Comparison of ENCODE assay signal across 8 mouse cellular contexts in the genomic region with DNA sequence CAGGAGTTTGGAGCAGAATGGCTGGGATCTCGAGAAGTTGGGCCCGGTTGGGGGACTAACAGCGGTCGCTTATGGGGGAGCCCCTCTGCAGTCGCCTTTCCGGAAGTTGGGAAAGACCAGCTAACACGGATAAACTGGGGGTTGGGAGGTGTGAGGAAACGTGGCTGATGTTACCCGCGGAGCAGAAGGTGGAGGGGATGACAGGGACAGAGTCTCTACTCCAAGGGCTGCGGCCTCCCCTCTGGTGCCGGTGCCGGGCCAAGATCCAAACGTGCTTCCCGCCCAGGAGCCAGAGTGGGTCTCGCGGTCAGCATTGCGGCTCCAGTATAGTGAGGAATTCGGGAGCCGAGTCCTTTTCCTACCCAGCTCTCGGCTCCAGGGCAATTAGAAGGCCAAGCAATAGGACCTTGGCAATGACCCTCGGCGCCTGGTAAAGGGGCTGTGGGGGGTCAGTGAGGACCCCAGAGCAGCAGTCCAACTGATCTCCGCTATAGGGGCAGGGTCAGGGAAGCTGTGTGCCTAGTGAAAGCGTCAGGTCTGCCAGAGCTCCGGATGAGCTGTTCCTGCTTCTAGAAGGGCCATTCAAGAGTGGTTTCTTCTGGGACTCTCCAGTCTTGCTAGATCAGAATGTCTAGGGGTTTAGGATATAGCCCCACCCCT. TPM values are rescaled to one million over a fixed set of nuclear protein-coding genes. Genes with fewer than 3 reads are reported as not detected.
A peak's percentile ranks its signal among the peaks of the same experiment; 100 is the strongest.
DNase-seq lines count a peak whose midpoint lies in the region; ATAC-seq lines count a peak whose summit lies in the region.

No protein-coding gene starts in this region.

- H3K4me3 ChIP-seq in embryonic facial prominence, embryonic 14.5 days (ENCODE audit: low read depth, low read length), result peak overlapping the region; percentile 58
- H3K4me3 ChIP-seq in hindbrain, embryonic 15.5 days, result peak overlapping the region; percentile 73
- peak overlapping the region; percentile 74 for H3K4me3 ChIP-seq in midbrain, embryonic 16.5 days (ENCODE audit: low read depth, low read length)

- H3K27ac ChIP-seq in embryonic facial prominence, embryonic 14.5 days (replicated peaks; ENCODE audit: low read depth, low read length), result no peak overlapping the region
- no peak overlapping the region for H3K27ac ChIP-seq in hindbrain, embryonic 15.5 days (replicated peaks)
- no peak overlapping the region; the same call in 1 of the 2 replicates for H3K27ac ChIP-seq in midbrain, embryonic 16.5 days (ENCODE audit: low read length)

- H3K36me3 ChIP-seq in embryonic facial prominence, embryonic 14.5 days (ENCODE audit: control insufficient read depth, insufficient read depth, low read length), result no peaks in the 10 kb centered on the region
- no peaks in the 10 kb centered on the region for H3K36me3 ChIP-seq in hindbrain, embryonic 15.5 days
- H3K36me3 ChIP-seq in midbrain, embryonic 16.5 days (ENCODE audit: control insufficient read depth, insufficient read depth, low read length), result no peaks in the 10 kb centered on the region

- H3K9ac ChIP-seq in embryonic facial prominence, embryonic 14.5 days (ENCODE audit: low read depth, low read length), result no peak overlapping the region
- H3K9ac ChIP-seq in hindbrain, embryonic 15.5 days, result peak overlapping the region; percentile 78
- peak overlapping the region; percentile 84 for H3K9ac ChIP-seq in midbrain, embryonic 16.5 days (ENCODE audit: low read depth, low read length)

- peak; percentile 21 to 38 for DNase-seq in layer of hippocampus, postnatal 10 days (ENCODE audit: low spot score in 2 of 2)
- DNase-seq in layer of hippocampus, adult 9-11 months, result no peak
- no peak for DNase-seq in embryonic facial prominence, embryonic 14.5 days (ENCODE audit: low spot score)
- no peak for DNase-seq in layer of hippocampus, adult 11-12 months (ENCODE audit: low spot score)
- no peak for DNase-seq in kidney, adult 8-10 months

- peaks cover 80% of the 10 kb centered on the region for H3K27me3 ChIP-seq in embryonic facial prominence, embryonic 14.5 days (replicated peaks; ENCODE audit: control insufficient read depth, insufficient read depth, low read length)
- peaks cover 22% of the 10 kb centered on the region for H3K27me3 ChIP-seq in hindbrain, embryonic 15.5 days
- H3K27me3 ChIP-seq in midbrain, embryonic 16.5 days (ENCODE audit: control insufficient read depth, insufficient read depth, low read depth, low read length), result peaks cover 19% of the 10 kb centered on the region

- H3K9me3 ChIP-seq in embryonic facial prominence, embryonic 14.5 days (ENCODE audit: control insufficient read depth, low read length), result no peaks in the 10 kb centered on the region
- H3K9me3 ChIP-seq in hindbrain, embryonic 15.5 days, result no peaks in the 10 kb centered on the region
- H3K9me3 ChIP-seq in midbrain, embryonic 16.5 days (replicated peaks; ENCODE audit: control insufficient read depth, low read length, poor library complexity, severe bottlenecking), result no peaks in the 10 kb centered on the region

- under 1% methylated on average over 22 of the region's 26 CpGs for WGBS in embryonic facial prominence, embryonic 14.5 days
- WGBS in hindbrain, embryonic 15.5 days, result 2% methylated on average over 26 of the region's 26 CpGs
- 2% methylated on average over 26 of the region's 26 CpGs for WGBS in midbrain, embryonic 16.5 days

- ATAC-seq in embryonic facial prominence, embryonic 14.5 days (ENCODE audit: low read depth), result no peak
- no peak for ATAC-seq in hindbrain, embryonic 15.5 days (ENCODE audit: low FRiP score, low read depth)
- ATAC-seq in midbrain, embryonic 16.5 days, result no peak
- no peak for ATAC-seq in frontal cortex, adult (ENCODE audit: low TSS enrichment)

- peaks cover 3% of the 10 kb centered on the region; the same call in 1 of the 2 replicates for H3K4me1 ChIP-seq in embryonic facial prominence, embryonic 14.5 days (ENCODE audit: control insufficient read depth, insufficient read depth, low read length)
- H3K4me1 ChIP-seq in hindbrain, embryonic 15.5 days (replicated peaks), result peaks cover 48% of the 10 kb centered on the region
- H3K4me1 ChIP-seq in midbrain, embryonic 16.5 days (ENCODE audit: control insufficient read depth, insufficient read depth, low read length), result peaks cover 27% of the 10 kb centered on the region

- H3K4me2 ChIP-seq in embryonic facial prominence, embryonic 14.5 days (ENCODE audit: low read depth, low read length), result peak overlapping the region; percentile 80
- H3K4me2 ChIP-seq in hindbrain, embryonic 15.5 days, result peak overlapping the region; percentile 86
- H3K4me2 ChIP-seq in midbrain, embryonic 16.5 days (ENCODE audit: low read length), result peak overlapping the region; percentile 90

RNA-seq across cellular contexts. Expression of a gene that starts 1.4 kb away (rescaled TPM):
- total RNA-seq in layer of hippocampus, postnatal 10 days (2021), result 10 to 100 TPM; 48.4 to 51.1 TPM
- 1.8 and 2.5 TPM in 2 replicates for polyA plus RNA-seq in embryonic facial prominence, embryonic 14.5 days (2014; fragmentation: Nextera tagmentation; extraction: Ambion mirVana)
- polyA plus RNA-seq in hindbrain, embryonic 15.5 days (2015; fragmentation: Nextera tagmentation; extraction: Ambion mirVana), result 6.8 and 7.1 TPM in 2 replicates
- 6.2 and 8.1 TPM in 2 replicates for polyA plus RNA-seq in midbrain, embryonic 16.5 days (2015; fragmentation: Nextera tagmentation; extraction: Ambion mirVana)

Comparison
In these comparisons a context has a peak if more than half of its experiments do, and no peak if none do; other contexts are left out.
1. DNase-seq: peak in layer of hippocampus, postnatal 10 days (2 of 2); none in layer of hippocampus, adult 9-11 months (single experiment), embryonic facial prominence, embryonic 14.5 days (single experiment), layer of hippocampus, adult 11-12 months (single experiment) and kidney, adult 8-10 months (0 of 2).
2. Peak in every context shown above with its lines, with median percentiles within 50 percentile points of each other: H3K4me2 ChIP-seq and H3K4me3 ChIP-seq.